Mouse (Mus musculus) erythroblast, embryonic 14.5 days (primary cell): ENCODE results near the gene Best3.

Experiments
- GATA1 ChIP-seq: IDR thresholded peaks from 2 replicates; pipeline ENCODE4 v1.6.1; 2012; ENCODE audit warnings: low read length, inconsistent platforms, mixed read lengths
- TAL1 ChIP-seq: IDR thresholded peaks from 3 replicates; pipeline ENCODE4 v1.6.1; 2012; ENCODE audit warnings: low read length, inconsistent platforms, mixed read lengths

DNA sequence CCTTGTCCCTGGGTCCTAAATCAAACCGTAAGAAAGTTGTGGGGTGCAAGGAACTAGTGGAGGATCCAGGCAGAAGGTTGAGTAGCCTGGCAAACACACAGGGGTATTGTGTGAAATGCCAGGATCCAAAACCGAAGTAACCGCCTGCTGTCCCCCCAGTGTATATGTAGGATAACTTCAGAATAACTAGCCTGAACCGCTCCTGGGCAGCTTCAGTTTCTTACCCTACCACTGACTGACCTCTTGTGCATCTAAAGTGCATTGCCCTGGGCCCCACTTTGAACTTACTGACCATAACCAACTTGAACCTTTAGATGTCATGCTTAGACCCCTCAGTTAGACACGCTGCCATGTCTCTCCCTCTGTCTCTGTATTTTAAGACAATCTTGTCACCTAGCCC is 9.0 kb downstream of the Best3 start:
- TF ChIP-seq GATA1 = no peak
- no peak for TF ChIP-seq TAL1
